Mouse (Mus musculus) brown adipose tissue, adult 24 weeks (tissue): ENCODE results near the gene Ptprs. TPM values are rescaled to one million over a fixed set of nuclear protein-coding genes. Genes with fewer than 3 reads are reported as not detected.

Experiments
- H3K27ac ChIP-seq: fragments of 200-500 bp; replicated peaks from 2 replicates; pipeline ENCODE4 v1.5.1; 2012; ENCODE audit warnings: low read depth, mild to moderate bottlenecking, low read length
- H3K4me1 ChIP-seq: fragments of 200-500 bp; 2 replicates; pipeline ENCODE4 v1.6.1; 2012; ENCODE audit warnings: low read length, mixed read lengths; ENCODE audit not compliant: control insufficient read depth, insufficient read depth, insufficient read length
- H3K4me3 ChIP-seq: fragments of 200-500 bp; 2 replicates; pipeline ENCODE4 v1.5.1; 2012; ENCODE audit warnings: low read depth, mild to moderate bottlenecking, low read length, moderate library complexity; ENCODE audit not compliant: insufficient read depth
- polyA plus RNA-seq: library from polyadenylated mRNA; stranded (reverse); fragments of >200 nt; gene quantifications from 2 replicates; pipeline ENCODE4 v1.2.4, GENCODE M21; 2012; ENCODE audit not compliant: missing spikeins, insufficient read depth, insufficient read length

Gene Ptprs
- polyA plus RNA-seq, 1 experiment = 10.7 TPM

DNA sequence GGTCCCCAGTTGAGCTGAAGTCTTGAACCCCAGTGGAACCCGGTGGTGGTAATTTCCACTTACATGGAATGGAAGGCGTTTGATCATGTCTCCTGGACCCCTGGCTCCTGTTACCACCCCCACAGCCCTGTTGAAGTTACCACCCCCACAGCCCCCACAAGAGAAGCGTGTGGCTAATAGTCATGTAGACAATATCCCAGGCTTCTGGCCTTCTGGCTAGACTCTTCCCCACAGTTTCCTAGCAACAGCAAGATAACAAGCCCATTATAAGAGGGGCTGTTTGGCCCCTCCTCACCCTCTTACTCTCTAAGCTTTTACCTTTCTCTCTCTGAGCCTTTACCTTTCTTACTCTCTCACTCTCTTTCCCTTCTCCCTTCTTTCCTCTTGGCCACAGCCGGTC is 69.4 kb downstream of the Ptprs start:
- no peak overlapping the region for H3K4me3 ChIP-seq
- peaks cover 30% of the 10 kb centered on the region for H3K4me1 ChIP-seq
- H3K27ac ChIP-seq = peak overlapping the region; percentile 36; the same call in 1 of the 2 replicates

GRCm38 (mm10) chr17:56405856-56406840 is 70.1 kb downstream of the Ptprs start:
- H3K27ac ChIP-seq = peak overlapping the region; percentile 66
- H3K4me1 ChIP-seq = peaks cover 30% of the 10 kb centered on the region
- no peak overlapping the region for H3K4me3 ChIP-seq

DNA sequence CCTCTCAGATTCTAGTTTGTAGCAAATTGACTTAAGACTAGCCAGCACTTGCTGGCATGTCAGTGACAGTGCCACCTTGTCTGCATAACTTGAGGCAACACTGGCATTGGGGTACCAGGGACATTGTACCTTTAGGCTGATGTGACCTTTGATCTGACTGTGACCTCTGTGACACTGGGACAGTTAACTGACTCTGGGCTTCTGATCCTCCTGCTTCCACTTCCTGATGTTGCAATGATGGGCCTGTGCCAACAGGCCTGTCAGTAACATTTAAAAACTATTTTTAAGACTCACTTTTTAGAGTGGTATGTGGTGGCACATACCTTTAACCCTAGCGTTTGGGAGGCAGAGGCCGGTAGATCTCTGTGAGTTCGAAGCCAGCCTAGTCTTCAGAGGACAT is 70.9 kb downstream of the Ptprs start:
- Histone ChIP-seq H3K4me3 (no peak overlapping the region), H3K27ac (peak overlapping the region; percentile 66)

DNA sequence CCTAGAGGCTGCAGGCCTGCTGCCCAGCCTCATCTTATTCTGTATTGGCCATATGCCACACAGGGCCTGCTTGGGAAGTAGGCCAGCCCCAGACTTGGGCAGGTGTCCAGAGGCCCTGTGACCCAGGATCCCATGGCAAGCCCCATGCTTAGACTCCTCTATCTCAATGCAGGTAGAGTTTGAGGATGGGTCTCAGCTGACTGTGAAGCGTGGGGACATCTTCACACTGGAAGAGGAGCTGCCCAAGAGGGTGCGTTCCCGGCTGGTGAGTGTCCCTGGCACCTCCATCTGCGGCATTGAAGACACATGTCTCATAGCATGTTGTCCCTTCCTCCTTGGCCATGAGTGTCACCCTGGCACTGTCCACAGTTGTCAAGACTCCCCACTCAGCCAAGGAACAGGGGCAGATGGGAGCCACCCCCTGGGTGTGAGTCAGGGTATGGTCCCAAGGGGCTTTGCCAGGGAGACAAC is 75.2 kb downstream of the Ptprs start:
- Histone ChIP-seq H3K4me3 (no peak overlapping the region), H3K4me1 (peaks cover 9% of the 10 kb centered on the region), H3K27ac (no peak overlapping the region)

More for the DNA sequence above, 70.9 kb downstream of the Ptprs start:
- peaks cover 30% of the 10 kb centered on the region for H3K4me1 ChIP-seq

GRCm38 (mm10) chr17:56400221-56400620 is 76.1 kb downstream of the Ptprs start:
- Histone ChIP-seq H3K4me1 (peaks cover 2% of the 10 kb centered on the region), H3K4me3 (no peak overlapping the region), H3K27ac (no peak overlapping the region)

GRCm38 (mm10) chr17:56396051-56396450 is 80.2 kb downstream of the Ptprs start:
- no peaks in the 10 kb centered on the region for H3K4me1 ChIP-seq
- no peak overlapping the region for H3K4me3 ChIP-seq
- H3K27ac ChIP-seq = no peak overlapping the region

DNA sequence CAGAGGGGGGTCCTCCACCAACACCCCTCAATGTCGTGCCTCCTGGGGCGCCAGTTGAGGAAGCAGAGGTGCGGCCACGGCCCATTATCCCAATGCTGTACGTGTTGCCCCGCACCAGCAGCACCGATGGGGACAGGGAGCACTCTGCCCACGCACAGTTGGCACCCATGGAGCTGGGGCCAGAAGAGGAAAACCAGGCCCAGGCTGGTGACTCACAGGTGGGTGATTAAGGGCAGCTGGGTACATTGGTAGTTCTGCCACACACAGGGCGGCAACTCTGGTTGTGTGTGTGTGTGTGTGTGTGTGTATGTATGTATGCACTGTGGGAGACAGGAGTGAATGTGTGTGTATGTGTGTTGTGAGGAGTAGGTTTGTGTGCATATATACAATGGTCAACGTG is 82.4 kb downstream of the Ptprs start:
- Histone ChIP-seq H3K27ac (no peak overlapping the region), H3K4me3 (no peak overlapping the region), H3K4me1 (no peaks in the 10 kb centered on the region)

DNA sequence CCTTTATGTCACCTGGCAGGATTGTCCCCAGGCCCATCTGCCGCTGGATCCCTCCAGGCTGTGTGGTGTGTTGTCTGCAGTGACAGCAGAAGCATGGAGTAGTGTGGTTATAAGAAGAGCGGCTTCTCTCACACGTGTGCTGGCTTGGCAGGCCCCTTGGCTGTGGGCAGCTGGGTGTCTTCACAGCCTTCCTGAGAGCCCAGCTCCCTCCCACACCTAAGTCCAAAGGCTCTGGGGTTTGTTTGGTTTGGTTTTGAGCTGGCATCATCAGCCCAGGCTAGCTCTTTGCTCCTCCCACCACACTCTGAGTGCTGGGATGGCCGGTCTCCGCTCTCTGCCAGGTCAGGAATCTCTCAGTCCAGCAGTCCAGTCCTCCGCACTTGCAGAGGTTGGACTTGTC is 83.0 kb downstream of the Ptprs start:
- H3K4me1 ChIP-seq = no peaks in the 10 kb centered on the region
- no peak overlapping the region for H3K27ac ChIP-seq
- H3K4me3 ChIP-seq = no peak overlapping the region

- H3K27ac ChIP-seq = no peak overlapping the region
- H3K4me3 ChIP-seq = no peak overlapping the region
- no peaks in the 10 kb centered on the region for H3K4me1 ChIP-seq
Measured at GRCm38 (mm10) chr17:56387612-56388011, 88.7 kb downstream of the Ptprs start.

GRCm38 (mm10) chr17:56384903-56385302 is 91.4 kb downstream of the Ptprs start:
- Histone ChIP-seq H3K4me3 (no peak overlapping the region), H3K27ac (no peak overlapping the region)

DNA sequence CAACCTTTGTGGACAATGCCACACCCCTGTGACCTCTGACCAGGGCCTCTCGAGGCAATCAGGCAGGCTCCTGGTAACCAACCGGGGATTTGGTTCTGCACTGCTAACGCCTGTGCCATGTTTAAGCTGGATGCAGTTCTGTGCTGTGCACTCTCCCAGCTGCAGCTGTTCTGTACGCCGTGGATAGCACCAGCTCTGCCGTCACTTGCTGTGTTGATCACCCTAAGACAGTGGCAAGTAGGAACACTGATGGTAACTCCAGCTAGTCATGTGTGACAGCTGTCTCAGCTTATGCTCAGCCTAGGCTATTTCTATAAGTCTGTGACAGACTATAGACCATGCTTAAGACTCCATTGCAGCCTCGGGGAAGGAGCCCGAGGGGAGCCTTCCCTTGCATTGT is 93.3 kb downstream of the Ptprs start:
- H3K4me1 ChIP-seq = no peaks in the 10 kb centered on the region
- H3K27ac ChIP-seq = no peak overlapping the region
- no peak overlapping the region for H3K4me3 ChIP-seq

More at GRCm38 (mm10) chr17:56384903-56385302, 91.4 kb downstream of the Ptprs start:
- H3K4me1 ChIP-seq = no peaks in the 10 kb centered on the region

GRCm38 (mm10) chr17:56381183-56381582 is 95.1 kb downstream of the Ptprs start:
- H3K27ac ChIP-seq = no peak overlapping the region
- no peak overlapping the region for H3K4me3 ChIP-seq
- no peaks in the 10 kb centered on the region for H3K4me1 ChIP-seq

DNA sequence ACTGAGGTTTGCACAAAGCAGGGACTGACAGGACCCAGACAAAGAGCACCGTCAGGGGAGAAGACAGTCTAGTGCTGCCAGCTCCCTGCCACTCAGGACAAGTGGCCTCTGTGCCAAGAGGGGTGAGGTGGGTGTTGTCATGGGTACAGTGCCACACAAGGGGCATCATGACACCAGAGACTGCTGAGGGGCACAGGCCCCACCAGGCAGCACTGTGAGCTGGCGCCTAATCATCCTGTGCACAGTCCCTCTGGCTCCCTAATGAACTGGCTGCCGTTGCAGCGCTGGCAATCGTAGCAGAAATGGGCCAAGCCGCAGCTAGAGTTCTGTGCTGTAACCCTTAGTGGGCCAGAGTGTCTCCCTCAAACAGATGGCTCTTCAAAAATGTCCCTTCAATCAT is 96.0 kb downstream of the Ptprs start:
- no peak overlapping the region for H3K4me3 ChIP-seq
- no peak overlapping the region for H3K27ac ChIP-seq
- H3K4me1 ChIP-seq = no peaks in the 10 kb centered on the region

GRCm38 (mm10) chr17:56379281-56379834 is 96.9 kb downstream of the Ptprs start:
- no peak overlapping the region for H3K27ac ChIP-seq
- no peak overlapping the region for H3K4me3 ChIP-seq
- H3K4me1 ChIP-seq = no peaks in the 10 kb centered on the region

DNA sequence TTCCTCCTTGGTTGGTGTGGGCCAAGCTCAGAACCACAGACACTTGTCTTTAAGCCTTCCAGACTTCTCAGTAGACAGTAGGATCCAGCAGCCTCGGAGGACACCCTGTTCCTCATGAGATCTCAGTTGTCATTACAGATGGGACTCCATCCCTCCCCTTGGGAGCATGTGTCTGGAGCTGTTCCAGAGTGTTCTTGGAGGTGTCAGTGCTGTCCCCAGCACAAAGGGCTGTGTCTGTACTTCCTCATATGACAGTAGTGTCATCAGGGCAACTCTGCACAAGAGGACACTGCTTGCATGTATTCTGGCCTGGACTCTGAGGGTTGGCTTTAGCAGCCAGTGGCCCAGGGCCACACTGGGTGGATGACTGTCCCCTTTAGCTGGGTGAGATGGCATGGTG is 101.4 kb downstream of the Ptprs start:
- H3K27ac ChIP-seq = no peak overlapping the region
- H3K4me1 ChIP-seq = no peaks in the 10 kb centered on the region
- no peak overlapping the region for H3K4me3 ChIP-seq
